Mouse (Mus musculus) kidney, postnatal 36 days (tissue): ENCODE results near the gene Glyctk.
"Not testable (repeated sequence)": the region's sequence is repeated elsewhere in the genome, so short reads cannot be mapped to it uniquely, and the experiment has no call there.

ENCODE experiments used
- DNase-seq, 2 experiments: peaks; one replicate each; pipeline ENCODE4 v3.0.0; 2021 to 2022; ENCODE audit warnings: mixed read lengths in 2 of 2

The Glyctk gene

DNA sequence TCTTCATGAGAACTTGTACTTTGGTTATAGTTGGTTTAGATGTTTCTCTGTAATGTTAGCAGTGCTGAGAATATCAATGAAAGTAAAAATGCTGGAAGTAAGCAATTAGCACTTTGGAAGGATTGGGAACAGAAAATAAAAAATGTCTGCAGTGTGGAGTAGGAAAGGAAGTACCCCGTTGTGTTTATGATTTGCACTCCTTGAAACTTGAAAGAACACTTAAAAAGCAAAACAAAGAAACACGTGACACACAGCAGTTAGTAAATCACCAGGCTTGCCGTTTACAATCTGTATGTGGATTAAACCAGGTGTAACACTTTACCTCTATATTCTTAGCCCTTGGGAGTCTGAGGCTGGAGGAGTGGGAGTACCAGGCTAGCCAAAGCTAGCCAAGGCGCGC lies 18.8 kb upstream of the Glyctk start:
- no peak for DNase-seq

DNA sequence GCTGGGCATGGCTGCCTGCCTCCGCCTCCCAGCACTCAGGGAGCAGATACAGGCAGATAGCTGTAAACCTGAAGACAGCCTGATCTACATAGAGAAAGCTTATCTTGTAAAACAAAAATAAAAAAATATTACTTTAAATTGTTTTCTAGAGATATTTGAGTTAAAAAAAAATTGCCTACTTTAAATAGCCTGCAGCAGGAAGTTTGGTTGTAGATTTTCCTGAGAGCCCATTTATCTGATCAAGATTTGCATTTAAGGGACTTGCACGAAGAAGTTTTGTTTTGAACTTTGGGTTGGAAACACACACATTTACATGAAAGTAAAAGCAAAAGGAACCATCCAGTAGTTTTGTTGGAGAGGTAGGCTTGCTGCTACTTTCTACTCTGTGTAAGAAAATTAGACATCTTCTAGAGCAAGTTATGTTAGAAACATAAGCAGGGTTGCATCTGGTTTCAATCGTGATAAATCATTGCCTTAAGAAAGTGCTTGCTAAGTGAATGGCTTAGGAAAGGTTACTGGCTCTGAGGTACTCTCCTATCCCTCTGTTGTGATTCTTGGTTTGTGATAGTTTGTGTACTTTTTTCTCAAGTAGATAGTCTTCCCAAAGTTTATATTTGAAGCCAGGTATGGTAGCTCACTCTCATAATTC lies 17.7 kb upstream of the Glyctk start:
- DNase-seq = no peak

DNA sequence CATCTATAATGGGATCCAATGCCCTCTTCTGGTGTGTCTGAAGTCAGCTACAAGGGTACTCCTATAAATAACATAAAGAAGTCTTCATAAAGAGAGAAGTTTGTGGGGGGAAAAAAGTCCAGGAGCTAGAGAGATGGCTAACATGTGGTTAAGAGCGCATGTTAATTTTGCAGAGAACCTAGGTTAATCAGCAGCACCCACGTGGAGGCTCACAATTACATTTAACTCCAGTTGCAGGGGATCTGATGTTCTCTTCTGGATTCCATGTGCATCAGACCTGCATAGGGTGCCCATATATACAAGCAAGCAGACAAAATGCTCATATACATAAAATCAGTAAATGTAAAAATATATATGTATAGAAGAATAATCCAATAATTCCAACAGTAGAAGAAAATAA lies 15.4 kb upstream of the Glyctk start:
- no peak for DNase-seq

DNA sequence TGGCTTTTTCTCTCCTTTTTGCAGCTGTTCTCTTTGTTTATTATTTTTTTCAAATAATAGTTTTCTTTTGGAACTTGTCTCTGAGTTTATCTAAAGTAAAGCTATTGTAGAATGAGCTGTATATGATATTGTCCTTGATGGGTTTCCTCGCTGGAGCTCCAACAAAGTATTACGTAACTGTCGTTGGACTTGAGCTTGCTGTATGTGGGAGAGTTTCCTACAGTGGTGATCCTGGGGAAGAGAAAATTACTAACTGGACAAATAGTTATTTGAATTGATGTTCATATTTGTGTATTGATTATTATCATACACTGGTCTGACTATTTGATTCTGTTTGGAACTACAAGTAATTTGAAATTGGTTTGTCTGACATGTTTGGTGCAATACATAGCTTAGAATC lies 14.6 kb upstream of the Glyctk start:
- no peak for DNase-seq

DNA sequence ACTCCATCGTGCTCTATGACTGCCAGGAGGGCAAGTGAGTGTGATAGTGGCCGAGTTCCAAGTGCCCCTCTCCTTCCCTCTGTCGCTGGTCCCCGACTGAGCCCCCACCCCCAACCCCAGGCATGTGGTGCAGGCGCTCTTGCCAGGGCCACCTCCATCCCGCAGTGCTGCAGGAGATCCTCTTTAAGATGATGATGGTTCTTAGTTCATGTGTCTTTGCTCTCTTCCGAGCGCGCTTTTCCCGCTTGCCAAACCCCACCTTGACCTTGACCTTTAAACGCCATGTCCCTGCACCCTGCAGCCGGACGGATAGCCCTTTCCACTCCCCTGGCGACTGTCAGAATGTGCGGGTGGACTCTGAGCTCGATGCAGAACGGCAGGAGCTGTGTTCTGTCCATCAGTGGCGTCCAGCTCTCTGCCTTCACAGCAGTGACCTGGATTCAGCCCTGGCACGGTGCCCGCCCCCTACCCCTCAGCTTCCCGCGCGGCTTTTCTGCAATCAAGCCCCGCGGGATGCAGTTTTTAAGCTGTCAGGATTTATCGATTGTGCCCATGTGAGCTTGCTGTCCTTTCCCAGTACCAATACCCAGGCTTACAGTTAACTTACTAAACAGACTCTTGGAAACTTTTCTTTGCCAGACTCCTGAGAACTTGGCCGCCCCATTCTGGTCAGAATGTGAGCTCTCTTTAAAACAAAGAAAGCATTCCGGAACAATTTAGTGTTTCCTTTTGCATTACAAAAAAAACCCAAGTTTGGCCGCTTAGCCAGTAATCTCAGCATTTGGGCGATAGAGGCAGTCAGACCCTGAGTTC lies 13.6 kb upstream of the Glyctk start:
- DNase-seq = peak; percentile 88 to 93

DNA sequence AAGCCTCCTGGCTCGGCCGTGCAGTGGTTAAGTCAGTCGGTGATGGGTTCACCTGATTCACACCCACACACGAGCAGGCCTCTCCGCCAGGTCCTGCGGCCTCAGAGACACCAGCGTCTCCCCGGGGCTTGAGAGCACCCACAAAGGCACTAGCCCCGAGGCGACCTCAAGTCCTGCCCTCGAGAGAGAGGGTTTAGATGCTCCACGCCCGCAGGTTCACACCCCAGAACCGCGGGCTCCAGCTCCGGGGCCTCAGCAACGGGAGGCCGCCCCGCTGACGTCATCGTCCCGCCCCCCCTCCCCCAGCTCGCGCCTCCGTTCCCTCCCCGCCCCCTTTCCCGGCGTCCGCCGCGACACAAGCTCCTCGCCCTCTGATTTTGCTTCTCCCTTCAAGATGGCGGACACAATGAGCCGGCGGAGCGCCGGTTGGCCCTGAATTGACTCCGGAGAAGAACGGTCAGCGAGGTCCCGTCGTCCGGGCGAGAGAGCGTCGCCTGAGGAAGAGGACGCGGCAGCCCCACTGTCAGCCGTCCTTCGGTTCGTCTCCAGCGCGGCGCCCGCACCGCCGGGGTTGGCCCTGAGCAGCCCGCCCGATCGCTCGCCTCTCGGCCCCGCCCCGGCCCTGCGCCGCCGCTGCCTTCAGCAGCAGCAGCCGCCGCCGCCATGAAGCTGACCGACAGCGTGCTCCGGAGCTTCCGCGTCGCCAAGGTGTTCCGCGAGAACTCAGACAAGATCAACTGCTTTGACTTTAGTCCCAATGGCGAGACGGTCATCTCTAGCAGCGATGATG lies 12.8 kb upstream of the Glyctk start, which contains the start of gene Wdr82:
Wdr82 (plus strand) TSS at position 373 of the 790 bp plus-strand sequence.
- peak; percentile 93 to 95 for DNase-seq

DNA sequence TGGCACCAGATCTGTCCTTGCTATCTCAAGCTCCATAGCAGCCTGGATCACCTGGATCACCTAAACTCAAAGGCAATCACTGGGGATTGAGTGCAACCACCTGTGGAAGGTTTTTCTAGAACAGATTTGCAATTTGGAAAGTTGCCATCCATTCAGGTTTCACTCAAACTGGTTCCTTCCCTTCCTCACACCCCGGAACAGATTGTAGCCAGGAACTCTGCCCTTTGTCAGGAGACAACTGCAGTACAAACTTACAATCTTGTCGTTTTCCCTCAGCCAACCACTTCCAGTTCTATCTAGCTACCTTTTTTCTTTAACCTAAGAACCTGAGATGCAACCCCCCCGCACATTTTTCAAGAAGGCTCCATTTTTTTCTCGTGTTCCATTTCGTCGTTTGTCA lies 12.0 kb upstream of the Glyctk start:
- DNase-seq = peak in 1 of 2 experiments; percentile 37

DNA sequence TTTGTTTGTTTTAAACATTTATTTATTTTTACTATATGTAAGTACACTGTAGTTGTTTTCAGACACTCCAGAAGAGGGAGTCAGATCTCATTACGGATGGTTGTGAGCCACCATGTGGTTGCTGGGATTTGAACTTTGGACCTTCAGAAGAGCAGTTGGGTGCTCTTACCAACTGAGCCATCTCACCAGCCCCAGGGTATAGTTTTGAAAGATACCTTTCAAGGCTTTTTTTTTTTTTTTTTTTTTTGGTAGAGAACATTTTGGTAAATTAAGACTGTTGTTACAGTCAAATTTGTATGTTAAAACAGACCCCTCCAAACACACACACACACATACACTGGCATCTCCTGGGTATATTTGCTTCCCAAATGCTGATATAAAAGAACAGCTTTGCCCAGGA lies 11.1 kb upstream of the Glyctk start:
- not testable (repeated sequence) for DNase-seq

DNA sequence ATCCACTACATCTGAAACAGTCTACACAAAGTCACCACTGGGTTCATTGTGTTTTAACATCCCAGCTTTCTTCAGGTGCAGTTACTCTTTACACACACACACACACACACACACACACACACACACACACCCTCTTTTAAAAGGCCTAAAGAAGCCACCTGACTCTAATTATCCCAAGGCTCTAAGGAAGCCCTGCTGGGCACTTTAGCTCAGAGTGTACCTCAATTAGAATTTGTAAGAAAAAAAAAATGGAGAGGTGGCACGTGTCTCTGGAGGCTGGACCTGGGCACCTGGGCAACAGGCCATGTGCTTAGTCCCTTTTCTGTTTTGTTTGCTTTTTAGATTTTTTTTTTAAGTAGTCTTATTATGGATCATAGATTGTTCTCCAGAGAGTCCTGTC lies 9.8 kb upstream of the Glyctk start:
- no peak for DNase-seq

DNA sequence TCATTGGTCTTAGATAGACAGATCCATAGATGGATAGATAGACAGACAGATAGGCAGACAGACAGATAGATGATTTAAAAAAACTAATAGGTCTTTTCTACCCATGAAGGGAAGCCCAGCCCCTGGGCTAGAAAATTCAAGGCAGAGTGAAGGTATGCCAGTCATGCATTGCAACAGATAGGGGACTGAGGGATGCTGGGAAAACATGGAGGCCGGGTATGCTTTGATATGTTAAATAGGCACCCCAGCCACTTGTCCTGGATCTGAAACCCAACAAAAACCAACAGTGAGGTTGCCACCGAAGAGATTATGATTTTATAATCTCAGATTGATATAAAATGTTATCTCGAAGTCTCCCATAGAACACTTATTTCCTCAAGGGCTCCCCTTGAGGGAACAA lies 9.3 kb upstream of the Glyctk start:
- DNase-seq = no peak

DNA sequence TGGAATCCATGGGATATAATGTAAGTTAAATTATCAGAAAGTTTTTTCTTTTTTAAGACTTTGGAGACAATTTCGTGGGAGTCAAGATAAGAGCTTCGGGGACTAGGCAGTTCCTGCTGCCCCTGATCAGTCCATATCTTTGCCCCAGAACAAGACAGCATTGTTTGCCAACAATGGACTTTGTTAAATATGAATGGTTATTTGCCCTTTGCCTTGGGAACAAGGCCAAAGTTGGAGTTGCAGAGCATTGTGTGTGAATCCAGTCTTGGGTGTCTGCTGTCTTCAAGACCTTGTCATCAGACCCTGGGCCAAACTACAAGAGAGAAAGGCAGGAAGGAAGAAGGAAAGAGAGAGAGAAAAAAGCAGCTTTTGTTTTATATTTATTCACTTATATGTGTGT lies 8.8 kb upstream of the Glyctk start:
- no peak for DNase-seq

DNA sequence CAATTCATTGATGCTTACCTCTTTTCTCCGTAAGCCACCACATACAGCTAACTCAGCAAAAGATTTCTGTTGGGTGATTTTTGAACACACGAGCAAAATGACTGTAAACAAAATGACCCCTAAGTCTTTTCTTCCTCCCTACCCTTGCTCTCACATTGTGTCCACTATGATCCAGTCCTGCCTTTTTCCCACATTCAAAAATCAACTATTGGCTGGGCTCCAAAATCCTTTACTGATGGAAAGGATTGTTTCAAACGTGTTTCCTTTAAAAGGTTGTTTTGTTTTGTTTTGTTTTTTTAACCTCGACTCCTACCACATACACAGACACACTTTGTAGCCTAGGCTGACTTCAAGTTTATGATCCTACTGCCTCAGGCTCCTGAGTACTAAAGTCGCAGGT lies 2.5 kb upstream of the Glyctk start:
- DNase-seq = no peak

DNA sequence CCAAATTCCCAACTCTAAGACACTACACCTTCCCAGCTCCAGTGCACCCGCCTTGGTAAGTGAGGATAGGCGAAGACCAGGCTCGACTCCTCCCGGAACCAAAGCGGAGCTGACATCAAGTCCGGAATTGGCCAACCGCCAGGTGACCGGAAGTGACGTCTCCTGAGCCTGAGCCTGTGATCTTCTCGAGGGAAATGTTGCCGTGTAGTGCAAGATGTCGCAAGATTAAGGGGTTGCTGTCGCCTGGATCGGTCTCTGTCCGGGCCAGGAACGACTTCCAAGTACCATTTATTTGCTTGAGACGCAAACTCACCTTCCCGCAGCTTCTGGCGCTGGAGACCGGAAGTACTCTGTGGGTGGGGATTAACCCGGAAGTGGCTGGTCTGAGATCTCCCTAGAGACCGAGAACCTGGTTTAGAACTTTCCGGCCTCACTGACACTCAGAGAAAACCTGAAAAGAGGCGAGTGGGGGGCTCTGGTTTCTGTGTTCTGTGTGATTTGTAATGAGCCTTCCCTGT lies 1.9 kb upstream of the Glyctk start:
- peak; percentile 97 to 100 for DNase-seq

DNA sequence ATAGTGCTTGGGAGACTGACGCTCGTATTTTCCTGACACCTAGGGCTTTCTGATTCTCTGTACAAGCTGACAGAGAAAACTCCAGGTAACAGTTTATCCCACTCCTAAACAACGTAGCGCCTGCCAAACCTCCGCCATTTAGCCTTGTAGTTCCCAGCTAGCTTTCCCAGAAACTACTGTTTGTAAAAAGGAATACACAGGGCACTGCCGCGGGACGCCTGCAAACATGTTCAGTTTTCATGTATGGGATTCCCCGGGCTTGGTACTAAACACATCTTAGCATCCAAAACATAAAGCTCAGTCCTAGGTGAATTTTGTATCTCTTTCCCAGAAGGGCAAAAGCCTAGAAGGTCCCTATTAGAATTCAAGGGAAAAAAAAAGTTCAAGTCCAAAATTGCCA lies 1.3 kb upstream of the Glyctk start:
- no peak for DNase-seq

DNA sequence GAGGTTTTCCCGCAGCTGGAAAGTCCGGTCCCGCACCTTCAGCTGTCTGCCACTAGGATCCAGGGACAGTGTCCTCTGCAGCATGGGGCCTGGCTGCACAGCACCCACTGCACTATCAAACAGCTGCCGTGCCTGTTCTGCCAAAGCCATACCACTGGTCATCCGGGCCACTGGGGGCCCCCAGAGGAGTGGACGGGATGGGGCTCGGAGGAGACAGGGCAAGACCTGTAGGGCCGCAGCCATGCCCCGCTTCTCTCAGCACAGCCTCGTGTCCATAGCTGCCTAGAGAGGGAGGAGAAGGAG lies 364 bp downstream of the Glyctk start:
- no peak for DNase-seq

DNA sequence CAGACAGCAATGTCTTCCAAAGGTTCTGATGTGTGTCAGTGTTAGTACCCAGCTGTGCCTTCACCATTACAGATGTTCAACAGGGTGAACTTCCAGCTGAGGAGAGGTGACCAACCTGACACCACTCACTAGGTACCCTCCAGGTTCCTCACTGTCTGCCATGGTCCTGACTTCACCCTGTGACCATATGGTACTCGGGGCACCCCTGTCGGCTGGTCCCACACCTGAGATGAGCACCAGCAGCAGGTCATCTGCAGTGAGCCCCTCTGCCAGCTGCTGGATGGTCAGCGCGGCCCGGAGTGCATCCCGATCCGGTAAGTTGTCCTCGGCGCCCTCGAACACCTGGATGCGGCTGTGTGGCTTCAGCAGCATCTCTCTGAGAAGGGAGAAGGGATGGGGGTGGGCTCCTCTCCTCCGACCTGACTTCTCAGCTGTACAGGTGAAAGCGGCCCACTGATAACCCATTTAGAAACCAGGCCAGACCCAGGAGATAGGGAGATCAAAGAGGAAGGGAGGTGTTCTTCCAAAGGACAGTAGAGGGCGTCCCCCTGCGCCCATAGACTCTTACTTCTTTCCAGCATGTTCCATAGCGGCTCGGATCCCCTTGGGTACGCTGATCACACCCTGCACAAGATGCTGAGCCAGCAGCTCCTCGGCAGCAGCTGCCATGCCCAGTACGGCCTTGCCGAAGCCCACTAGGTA lies 866 bp downstream of the Glyctk start:
- DNase-seq = peak; percentile 64 to 71

DNA sequence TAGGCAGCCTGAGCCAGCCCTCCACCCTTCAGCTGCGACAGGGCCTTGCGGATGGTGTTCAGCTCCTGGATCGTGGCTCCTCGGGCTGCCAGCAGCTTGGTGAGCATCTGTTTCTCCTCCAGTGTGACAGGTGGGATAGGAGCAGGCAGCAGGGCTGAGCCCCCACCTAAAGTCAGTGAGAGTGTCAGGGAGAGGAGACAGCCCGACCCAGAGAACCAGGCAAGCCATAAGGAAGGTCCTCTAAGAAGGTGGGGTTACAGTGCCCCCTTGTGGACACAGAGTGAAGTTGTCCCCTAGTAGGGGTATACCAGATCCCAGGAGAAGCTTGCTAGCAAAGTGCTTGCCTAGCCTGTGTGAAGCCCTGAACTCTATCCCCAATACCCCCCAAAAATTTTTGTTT lies 1.5 kb downstream of the Glyctk start:
- DNase-seq = peak; percentile 68 to 79

DNA sequence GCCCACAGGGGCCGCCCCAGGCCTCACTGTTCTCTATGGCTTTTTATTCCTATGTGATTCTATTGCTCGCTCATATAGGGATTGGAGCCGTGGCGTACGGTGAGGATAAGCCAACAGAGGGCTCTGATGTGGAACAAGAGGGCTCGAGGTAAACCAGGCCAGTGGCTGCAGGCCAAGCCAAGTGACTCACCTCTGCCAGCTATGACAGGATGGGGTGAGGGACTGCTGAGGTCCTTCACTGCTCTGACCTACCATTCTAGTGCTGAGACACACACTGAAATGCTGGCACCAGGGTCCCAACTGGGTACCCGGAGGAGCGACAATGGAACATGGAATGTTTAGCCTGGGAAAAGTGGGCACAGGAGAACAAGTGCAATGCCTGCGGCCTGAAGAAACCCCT lies 3.8 kb downstream of the Glyctk start:
- DNase-seq = peak; percentile 59 to 74

DNA sequence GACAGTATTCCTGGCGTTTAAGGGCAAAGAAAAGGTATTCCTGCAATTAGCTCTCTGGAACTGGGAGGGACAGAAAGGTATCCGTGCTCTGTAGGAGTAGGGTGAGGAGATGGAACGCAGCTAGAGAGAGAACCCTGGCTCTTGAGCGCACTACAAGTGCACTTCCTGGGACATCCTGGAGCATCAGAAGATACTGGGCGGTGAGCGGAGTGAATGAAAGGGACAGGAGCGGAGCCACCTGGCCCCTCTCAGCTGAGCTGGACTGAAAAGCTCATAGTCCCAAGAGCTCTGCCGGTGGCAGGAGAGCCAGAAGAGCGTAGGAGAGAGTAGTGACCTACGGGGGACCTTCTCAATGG lies 8.6 kb downstream of the Glyctk start:
- no peak for DNase-seq

DNA sequence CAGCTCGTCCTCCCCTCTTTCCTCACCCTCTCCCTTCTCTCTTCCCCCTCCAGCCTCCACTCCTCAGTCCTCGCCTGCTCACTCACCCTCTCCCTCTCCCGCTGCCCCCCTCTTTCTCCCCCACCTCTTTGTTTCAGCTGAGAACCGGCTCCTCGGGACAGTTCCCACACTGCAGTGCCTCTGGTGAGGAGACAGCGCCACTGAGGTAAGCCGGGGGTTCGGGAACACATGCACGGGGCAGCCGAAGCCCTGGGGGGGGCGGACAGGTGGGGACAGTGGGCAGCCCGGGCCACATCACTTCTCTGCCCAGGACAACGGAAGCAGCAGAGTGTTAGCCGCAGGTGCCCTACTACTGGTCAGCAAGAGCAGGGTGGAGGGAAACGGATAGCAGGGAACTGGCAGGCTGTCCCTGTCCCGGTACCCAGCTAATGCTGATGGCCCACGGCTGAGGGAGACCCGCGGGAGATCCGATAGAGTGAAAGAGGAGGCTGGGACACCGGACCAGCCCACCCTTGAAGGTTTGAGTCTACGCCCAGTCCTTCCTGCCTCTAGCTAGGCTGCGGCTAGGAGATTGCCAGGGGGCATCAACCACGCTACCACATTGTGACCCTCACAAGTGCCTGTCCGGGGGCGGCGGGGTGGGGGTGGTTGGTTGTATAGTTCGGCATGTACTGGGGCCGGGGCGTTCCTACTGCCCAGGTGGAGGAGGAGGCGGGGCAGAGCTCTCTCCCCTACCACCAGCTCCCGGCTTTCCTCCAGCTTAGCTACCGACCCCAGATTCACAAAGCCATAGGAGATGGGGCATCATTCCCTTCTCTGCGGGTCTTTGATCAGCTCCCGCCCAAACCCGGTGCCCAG lies 9.2 kb downstream of the Glyctk start:
- DNase-seq = no peak

DNA sequence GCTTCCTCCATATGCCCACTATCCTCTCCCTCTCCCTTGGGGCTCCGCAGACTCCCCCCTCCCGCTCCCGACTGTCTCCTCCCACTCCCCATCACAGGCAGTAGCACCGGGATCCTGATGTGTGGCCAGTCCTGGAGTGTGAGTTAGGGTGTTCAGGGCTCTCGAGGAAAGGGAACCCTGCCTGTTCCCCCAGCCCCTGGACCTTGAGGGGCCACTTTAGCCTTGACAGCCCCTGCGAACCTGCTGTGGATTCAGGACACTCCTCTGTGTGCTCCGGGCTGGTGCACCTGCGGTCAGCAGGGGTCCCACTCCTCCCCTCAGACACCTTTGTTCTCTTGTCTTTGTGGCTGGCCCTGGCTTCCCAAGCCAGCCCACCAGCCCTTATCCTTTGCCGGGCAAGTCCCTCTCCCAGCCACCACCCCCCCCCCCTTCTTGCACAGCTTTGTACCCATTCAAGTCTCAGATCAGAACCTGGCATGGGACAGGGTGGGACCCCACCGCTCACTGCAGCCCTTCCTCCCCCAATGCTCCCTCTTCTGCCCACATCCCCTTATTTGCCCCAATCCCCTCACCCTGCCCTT lies 10.0 kb downstream of the Glyctk start:
- DNase-seq = no peak

DNA sequence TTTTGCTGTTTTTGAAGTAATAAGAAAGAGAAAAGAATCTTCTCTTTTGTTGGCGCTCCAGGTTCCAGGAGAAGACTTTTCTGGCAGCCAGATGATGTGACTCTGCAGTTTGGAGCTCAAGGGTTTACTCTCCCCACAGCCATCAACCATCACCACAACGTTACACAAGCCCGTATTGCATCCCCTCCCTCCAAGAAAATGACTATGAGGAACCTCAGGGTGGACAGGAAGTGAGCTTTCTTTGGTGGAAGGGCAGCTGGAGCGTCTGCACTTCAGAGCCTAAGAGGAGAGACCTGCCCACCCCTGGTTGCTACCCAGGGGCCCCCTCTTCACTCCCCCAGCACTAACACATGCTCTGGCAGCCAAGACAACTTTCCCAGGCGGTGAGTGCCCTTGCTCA lies 10.7 kb downstream of the Glyctk start:
- no peak for DNase-seq
